Mouse (Mus musculus) forebrain, postnatal 0 days (tissue): Measurements from ENCODE around the gene Dnah10. TPM values are rescaled to one million over a fixed set of nuclear protein-coding genes. Genes with fewer than 3 reads are reported as not detected.
"Not testable (repeated sequence)": the region's sequence is repeated elsewhere in the genome, so short reads cannot be mapped to it uniquely, and the experiment has no call there.

ENCODE experiments used
- ATAC-seq: fragments of 200-750 bp; cut with Nextera tagmentation; 2 replicates; pipeline ENCODE4 v1.8.0; 2017; ENCODE audit warnings: mild to moderate bottlenecking, moderate library complexity
- DNase-seq: peaks from one replicate; pipeline ENCODE4 v3.0.0-alpha.2; 2015
- H3K27ac ChIP-seq: fragments of 300-500 bp; sonication (generic); 2 replicates; pipeline ENCODE4 v1.5.1; 2014; ENCODE audit warnings: low read depth, mild to moderate bottlenecking, antibody characterized with exemption, low read length, moderate library complexity, mixed read lengths
- H3K27me3 ChIP-seq: fragments of 300-500 bp; sonication (generic); 2 replicates; pipeline ENCODE4 v1.6.1; 2014; ENCODE audit warnings: mild to moderate bottlenecking, low read length, mixed read lengths; ENCODE audit not compliant: insufficient read depth
- H3K36me3 ChIP-seq: fragments of 300-500 bp; sonication (generic); 2 replicates; pipeline ENCODE4 v1.6.1; 2014; ENCODE audit warnings: mild to moderate bottlenecking, moderate library complexity; ENCODE audit not compliant: insufficient read depth
- H3K4me1 ChIP-seq: fragments of 300-500 bp; sonication (generic); 2 replicates; pipeline ENCODE4 v1.6.1; 2014; ENCODE audit warnings: antibody characterized with exemption; ENCODE audit not compliant: insufficient read depth
- H3K4me2 ChIP-seq: fragments of 300-500 bp; sonication (generic); 2 replicates; pipeline ENCODE4 v1.6.1; 2014; ENCODE audit warnings: low read depth, mild to moderate bottlenecking, moderate library complexity
- H3K4me3 ChIP-seq: fragments of 300-500 bp; sonication (generic); 2 replicates; pipeline ENCODE4 v1.5.1; 2014; ENCODE audit warnings: low read depth, low read length, mixed read lengths
- H3K9ac ChIP-seq: fragments of 300-500 bp; sonication (generic); 2 replicates; pipeline ENCODE4 v1.6.1; 2014; ENCODE audit warnings: mild to moderate bottlenecking
- H3K9me3 ChIP-seq: fragments of 300-500 bp; sonication (generic); 2 replicates; pipeline ENCODE4 v1.6.1; 2016; ENCODE audit warnings: low read length
- CTCF ChIP-seq: sonication (generic); IDR thresholded peaks from 2 replicates; pipeline ENCODE4 v1.5.1; 2016; ENCODE audit warnings: antibody characterized with exemption, control low read depth, low read depth
- whole genome bisulfite sequencing: fragments of 180-500 bp; shearing (Covaris S2); extraction: QIAGEN DNeasy Blood & Tissue Kit; methylation state at CpG from one replicate; pipeline ENCODE4 v1.1.7; 2014; 5-methylcytosine and 5-hydroxymethylcytosine counted together
- polyA plus RNA-seq: library from polyadenylated mRNA; unstranded; fragments of >200 nt; fragmentation: Nextera tagmentation; extraction: Ambion mirVana; gene quantifications from 2 replicates; pipeline ENCODE4 v1.2.1, GENCODE M21; 2015
- total RNA-seq: library from RNA; depleted of rRNA; stranded (reverse); fragments of >200 nt; gene quantifications from 2 replicates; pipeline ENCODE4 v1.2.3, GENCODE M21; 2014

Dnah10 gene
- total and polyA plus RNA-seq, 2 experiments from 2014 or later = 0.30 to 1.0 TPM

GRCm38 (mm10) chr5:124761787-124762186 lies 36.9 kb downstream of the Dnah10 start:
- DNase-seq (no peak), ATAC-seq (no peak)
- H3K9ac ChIP-seq = no peak overlapping the region
- H3K36me3 ChIP-seq = no peaks in the 10 kb centered on the region
- no peak overlapping the region for H3K4me2 ChIP-seq
- no peak overlapping the region for H3K4me3 ChIP-seq
- peak; percentile 13; the same call in 1 of the 2 replicates for TF ChIP-seq CTCF
- 94% methylated on average over 1 of the region's 1 CpGs for WGBS
- H3K4me1 ChIP-seq = no peaks in the 10 kb centered on the region
- H3K9me3 ChIP-seq = no peaks in the 10 kb centered on the region
- no peak overlapping the region for H3K27ac ChIP-seq
- no peaks in the 10 kb centered on the region for H3K27me3 ChIP-seq

GRCm38 (mm10) chr5:124774552-124774951 lies 49.7 kb downstream of the Dnah10 start:
- DNase-seq (no peak), ATAC-seq (no peak)
- Histone ChIP-seq H3K27me3 (no peaks in the 10 kb centered on the region), H3K9ac (no peak overlapping the region), H3K27ac (no peak overlapping the region), H3K4me3 (no peak overlapping the region), H3K4me2 (no peak overlapping the region), H3K9me3 (no peaks in the 10 kb centered on the region), H3K36me3 (no peaks in the 10 kb centered on the region), H3K4me1 (no peaks in the 10 kb centered on the region)
- TF ChIP-seq CTCF = no peak
- 75% methylated on average over 3 of the region's 3 CpGs for WGBS

- H3K36me3 ChIP-seq, ATAC-seq, H3K4me3 ChIP-seq, H3K9ac ChIP-seq, H3K4me1 ChIP-seq, DNase-seq, H3K27me3 ChIP-seq, H3K9me3 ChIP-seq, H3K4me2 ChIP-seq, H3K27ac ChIP-seq: not testable (repeated sequence)
- 89% methylated on average over 4 of the region's 4 CpGs for WGBS
- TF ChIP-seq CTCF = 0 out of 2 replicates have a peak, but pooled peaks have one; percentile 6
These were observed 51.4 kb downstream of the Dnah10 start for GRCm38 (mm10) chr5:124776289-124776688.

- peak; percentile 45 for DNase-seq
- ATAC-seq = no peak
- TF ChIP-seq CTCF = peak; percentile 78
These were observed 52.4 kb downstream of the Dnah10 start for GRCm38 (mm10) chr5:124777178-124777709.

GRCm38 (mm10) chr5:124779926-124780325 lies 55.0 kb downstream of the Dnah10 start:
- DNase-seq = no peak
- Histone ChIP-seq H3K27ac (no peak overlapping the region), H3K4me2 (no peak overlapping the region), H3K9me3 (no peaks in the 10 kb centered on the region), H3K36me3 (no peaks in the 10 kb centered on the region), H3K4me3 (no peak overlapping the region), H3K4me1 (no peaks in the 10 kb centered on the region), H3K9ac (no peak overlapping the region), H3K27me3 (no peaks in the 10 kb centered on the region)
- no peak for ATAC-seq
- TF ChIP-seq CTCF = no peak
- 93% methylated on average over 7 of the region's 7 CpGs for WGBS

More at GRCm38 (mm10) chr5:124777178-124777709, 52.4 kb downstream of the Dnah10 start:
- H3K36me3 ChIP-seq = no peaks in the 10 kb centered on the region
- no peak overlapping the region for H3K4me2 ChIP-seq
- no peaks in the 10 kb centered on the region for H3K27me3 ChIP-seq
- no peak overlapping the region for H3K27ac ChIP-seq
- H3K4me3 ChIP-seq = no peak overlapping the region
- no peaks in the 10 kb centered on the region for H3K9me3 ChIP-seq
- no peak overlapping the region for H3K9ac ChIP-seq
- no peaks in the 10 kb centered on the region for H3K4me1 ChIP-seq
- WGBS = 69% methylated on average over 6 of the region's 6 CpGs

GRCm38 (mm10) chr5:124781696-124782095 lies 56.8 kb downstream of the Dnah10 start:
- Histone ChIP-seq H3K4me2 (no peak overlapping the region), H3K9ac (no peak overlapping the region), H3K9me3 (no peaks in the 10 kb centered on the region), H3K4me1 (no peaks in the 10 kb centered on the region), H3K27me3 (no peaks in the 10 kb centered on the region), H3K4me3 (no peak overlapping the region), H3K36me3 (no peaks in the 10 kb centered on the region), H3K27ac (no peak overlapping the region)
- no peak for DNase-seq
- no peak for TF ChIP-seq CTCF
- 88% methylated on average over 8 of the region's 8 CpGs for WGBS
- ATAC-seq = no peak

- peak; percentile 42 for TF ChIP-seq CTCF
- no peak for ATAC-seq
- Histone ChIP-seq H3K4me3 (no peak overlapping the region), H3K27ac (no peak overlapping the region), H3K9ac (no peak overlapping the region), H3K27me3 (no peaks in the 10 kb centered on the region), H3K4me1 (no peaks in the 10 kb centered on the region), H3K4me2 (no peak overlapping the region), H3K36me3 (no peaks in the 10 kb centered on the region), H3K9me3 (no peaks in the 10 kb centered on the region)
- WGBS = 82% methylated on average over 7 of the region's 7 CpGs
- no peak for DNase-seq
These were observed 60.8 kb downstream of the Dnah10 start for GRCm38 (mm10) chr5:124785650-124786049.

- no peaks in the 10 kb centered on the region for H3K27me3 ChIP-seq
- H3K27ac ChIP-seq = no peak overlapping the region
- no peaks in the 10 kb centered on the region for H3K36me3 ChIP-seq
- H3K4me3 ChIP-seq = no peak overlapping the region
- no peaks in the 10 kb centered on the region for H3K4me1 ChIP-seq
- H3K4me2 ChIP-seq = no peak overlapping the region
- no peak for ATAC-seq
- no peak for DNase-seq
- no peak overlapping the region for H3K9ac ChIP-seq
- TF ChIP-seq CTCF = no peak
- no peaks in the 10 kb centered on the region for H3K9me3 ChIP-seq
- WGBS = 91% methylated on average over 7 of the region's 7 CpGs
These were observed 67.2 kb downstream of the Dnah10 start for GRCm38 (mm10) chr5:124792112-124792511.
